Mouse (Mus musculus) liver, embryonic 14.5 days (tissue): ENCODE results near the gene Slc27a5. TPM values are rescaled to one million over a fixed set of nuclear protein-coding genes. Genes with fewer than 3 reads are reported as not detected.

Experiments used
- ATAC-seq: fragments of 200-750 bp; cut with Nextera tagmentation; 2 replicates; pipeline ENCODE4 v1.8.0; 2017; ENCODE audit warnings: moderate number of reproducible peaks, mild to moderate bottlenecking, moderate library complexity; ENCODE audit not compliant: insufficient read depth
- DNase-seq, 3 experiments: peaks; one replicate each; pipeline ENCODE4 v3.0.0-alpha.2; 2012 to 2013; ENCODE audit warnings: low read depth in 3 of 3, low spot score in 3 of 3
- H3K27ac ChIP-seq: fragments of 300-500 bp; sonication (generic); 2 replicates; pipeline ENCODE4 v1.5.1; 2014; ENCODE audit warnings: moderate library complexity, mild to moderate bottlenecking, control low read depth, inconsistent platforms
- H3K27me3 ChIP-seq: fragments of 300-500 bp; sonication (generic); 2 replicates; pipeline ENCODE4 v1.6.1; 2014; ENCODE audit warnings: mild to moderate bottlenecking, low read length, moderate library complexity; ENCODE audit not compliant: control insufficient read depth, insufficient read depth
- H3K36me3 ChIP-seq: fragments of 300-500 bp; sonication (generic); replicated peaks from 2 replicates; pipeline ENCODE4 v1.6.1; 2014; ENCODE audit warnings: low read depth; ENCODE audit not compliant: control insufficient read depth, insufficient read depth
- H3K4me1 ChIP-seq, 2 experiments: fragments of 200-500 bp in 1 of 2; fragments of 300-500 bp in 1 of 2; sonication (generic) in 1 of 2; replicated peaks; 2 replicates each; pipeline ENCODE4 v1.6.1; 2012 to 2014; ENCODE audit warnings: antibody characterized with exemption in 1 of 2, inconsistent platforms in 1 of 2, low read length in 1 of 2; ENCODE audit not compliant: control insufficient read depth in 2 of 2, insufficient read depth in 2 of 2
- H3K4me2 ChIP-seq: fragments of 300-500 bp; sonication (generic); 2 replicates; pipeline ENCODE4 v1.6.1; 2014; ENCODE audit warnings: low read depth, mild to moderate bottlenecking, control low read depth, moderate library complexity
- H3K4me3 ChIP-seq, 2 experiments: fragments of 200-500 bp in 1 of 2; fragments of 300-500 bp in 1 of 2; sonication (generic) in 1 of 2; 2 replicates each; pipeline ENCODE4 v1.5.1; 2012 to 2014; ENCODE audit warnings: low read depth in 2 of 2, low read length in 2 of 2, mild to moderate bottlenecking in 2 of 2, control low read depth in 1 of 2, inconsistent platforms in 1 of 2, moderate library complexity in 1 of 2; ENCODE audit not compliant: insufficient read depth in 1 of 2
- H3K9ac ChIP-seq: fragments of 300-500 bp; sonication (generic); replicated peaks from 2 replicates; pipeline ENCODE4 v1.6.1; 2014; ENCODE audit warnings: mild to moderate bottlenecking, control low read depth, moderate library complexity
- H3K9me3 ChIP-seq: fragments of 300-500 bp; sonication (generic); 2 replicates; pipeline ENCODE4 v1.6.1; 2016; ENCODE audit warnings: low read length, mixed read lengths; ENCODE audit not compliant: control insufficient read depth
- CTCF ChIP-seq: IDR thresholded peaks from 2 replicates; pipeline ENCODE4 v1.5.1; 2016; ENCODE audit warnings: antibody characterized with exemption, low read depth, control low read depth
- EP300 ChIP-seq: IDR thresholded peaks from 2 replicates; pipeline ENCODE4 v1.6.1; 2016; ENCODE audit warnings: antibody characterized with exemption, low read depth
- WGBS: fragments of 180-500 bp; shearing (Covaris S2); extraction: QIAGEN DNeasy Blood & Tissue Kit; methylation state at CpG from one replicate; pipeline ENCODE4 v1.1.7; 2014; ENCODE audit not compliant: insufficient replicate concordance; 5-methylcytosine and 5-hydroxymethylcytosine counted together
- polyA plus RNA-seq, 2 experiments: library from polyadenylated mRNA; depleted of rRNA in 1 of 2; stranded (reverse) in 1 of 2; unstranded in 1 of 2; fragments of >200 nt; fragmentation: Nextera tagmentation in 1 of 2; extraction: Ambion mirVana in 1 of 2; gene quantifications; 2 replicates each; pipeline versions ENCODE4 v1.2.1 to v1.2.3; 2012 to 2014

The Slc27a5 gene
- polyA plus RNA-seq (2012; rRNA removed): 4.9 and 7.7 TPM in 2 replicates
- polyA plus RNA-seq (2014; fragmentation: Nextera tagmentation; extraction: Ambion mirVana): 10.1 and 10.7 TPM in 2 replicates

DNA sequence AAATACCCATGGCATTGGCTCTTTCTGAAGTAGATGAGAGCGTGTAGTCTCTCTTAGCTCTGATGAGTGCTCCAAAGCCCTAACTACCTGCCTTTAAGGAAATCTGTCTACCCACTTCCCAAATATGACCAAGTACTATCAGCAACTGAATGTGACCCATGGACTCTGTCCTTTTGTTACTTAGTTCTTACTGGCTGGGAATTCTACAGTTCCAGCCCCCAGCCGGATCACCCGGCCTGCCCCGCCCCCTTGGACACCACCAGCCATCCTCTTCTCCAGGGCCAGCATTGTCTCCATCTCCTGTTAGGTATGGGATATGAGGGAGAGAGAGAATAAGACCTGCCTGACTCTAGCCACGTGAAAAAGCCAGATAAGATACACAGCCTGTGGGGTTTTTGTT, at the start of gene Slc27a5:
Gene Slc27a5 (minus strand): TSS at position 140 of the 400 bp plus-strand sequence.
- H3K4me1 ChIP-seq: no peaks in the 10 kb centered on the region
- H3K4me2 ChIP-seq: 0 out of 2 replicates have a peak within 1 kb of the TSS, but pooled peaks have one; percentile 11
- TF ChIP-seq EP300 (no peak), CTCF (no peak)
- DNase-seq: no peak
- WGBS: 55% methylated on average over 5 of the region's 5 CpGs
- H3K27ac ChIP-seq: no peak within 1 kb of the TSS
- H3K9me3 ChIP-seq: no peaks in the 10 kb centered on the region
- no peak within 1 kb of the TSS for H3K4me3 ChIP-seq
- no peaks in the 10 kb centered on the region for H3K36me3 ChIP-seq
- H3K27me3 ChIP-seq: no peaks in the 10 kb centered on the region
- H3K9ac ChIP-seq: 0 out of 2 replicates have a peak within 1 kb of the TSS, but pooled peaks have one; percentile 13
- no peak for ATAC-seq

DNA sequence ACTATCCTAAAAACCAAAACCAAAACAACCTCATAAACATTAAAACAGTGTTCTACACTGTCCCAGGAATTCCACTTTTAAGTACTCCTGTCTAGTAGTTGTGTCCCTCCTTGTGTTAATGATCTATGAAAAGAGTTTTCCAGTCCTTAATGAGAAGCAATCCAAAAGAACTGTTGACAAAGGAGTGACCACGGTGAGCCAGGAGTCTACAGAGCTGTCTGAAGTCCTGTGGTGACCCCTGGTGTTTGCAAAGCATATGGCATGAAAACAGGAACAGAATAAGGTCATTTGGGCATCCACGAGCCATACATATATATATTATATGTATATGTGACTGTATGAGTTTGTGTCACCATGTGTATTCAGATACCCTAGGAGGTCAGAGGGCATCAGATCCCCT, 48.1 kb upstream of the Slc27a5 start:
- H3K36me3 ChIP-seq: no peaks in the 10 kb centered on the region
- WGBS: 3% methylated on average over 2 of the region's 2 CpGs
- TF ChIP-seq CTCF (peak; percentile 81), EP300 (no peak)
- ATAC-seq (peak; percentile 49), DNase-seq (peak in 2 of 3 experiments; percentile 48 to 62)
- H3K4me2 ChIP-seq: no peak overlapping the region
- no peak overlapping the region for H3K4me3 ChIP-seq
- H3K27me3 ChIP-seq: peaks cover 31% of the 10 kb centered on the region
- no peaks in the 10 kb centered on the region for H3K9me3 ChIP-seq
- no peak overlapping the region for H3K27ac ChIP-seq
- H3K9ac ChIP-seq: no peak overlapping the region
- no peaks in the 10 kb centered on the region for H3K4me1 ChIP-seq

DNA sequence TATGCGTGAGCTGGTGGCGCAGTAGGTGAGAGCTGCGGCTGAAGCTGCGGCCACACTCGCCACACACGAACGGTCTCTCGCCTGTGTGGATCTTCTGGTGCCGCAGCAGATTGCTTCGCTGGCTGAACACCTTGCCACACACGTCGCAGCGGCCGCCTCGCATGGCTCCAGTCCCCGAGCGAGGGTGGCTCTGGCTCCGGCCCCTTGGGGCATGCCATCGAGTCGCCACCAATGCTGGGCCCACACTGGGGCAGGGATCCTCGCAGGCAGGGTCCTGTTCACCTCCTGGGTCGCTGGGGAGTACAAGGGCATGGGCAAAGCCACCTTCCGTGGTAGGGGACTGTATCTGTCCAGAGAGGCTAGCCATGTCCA, 46.2 kb upstream of the Slc27a5 start:
- Histone ChIP-seq H3K27me3 (peaks cover 31% of the 10 kb centered on the region), H3K4me3 (peak overlapping the region in 1 of 2 experiments; percentile 42; a peak in 2 of 4 replicates), H3K4me1 (peaks cover 2 to 3% of the 10 kb centered on the region in 2 experiments; a peak in 3 of 4 replicates), H3K27ac (no peak overlapping the region), H3K9me3 (no peaks in the 10 kb centered on the region), H3K9ac (no peak overlapping the region), H3K4me2 (peak overlapping the region; percentile 65), H3K36me3 (no peaks in the 10 kb centered on the region)
- no peak for DNase-seq
- TF ChIP-seq CTCF: no peak
- TF ChIP-seq EP300: no peak
- no peak for ATAC-seq
- WGBS: 3% methylated on average over 23 of the region's 23 CpGs

DNA sequence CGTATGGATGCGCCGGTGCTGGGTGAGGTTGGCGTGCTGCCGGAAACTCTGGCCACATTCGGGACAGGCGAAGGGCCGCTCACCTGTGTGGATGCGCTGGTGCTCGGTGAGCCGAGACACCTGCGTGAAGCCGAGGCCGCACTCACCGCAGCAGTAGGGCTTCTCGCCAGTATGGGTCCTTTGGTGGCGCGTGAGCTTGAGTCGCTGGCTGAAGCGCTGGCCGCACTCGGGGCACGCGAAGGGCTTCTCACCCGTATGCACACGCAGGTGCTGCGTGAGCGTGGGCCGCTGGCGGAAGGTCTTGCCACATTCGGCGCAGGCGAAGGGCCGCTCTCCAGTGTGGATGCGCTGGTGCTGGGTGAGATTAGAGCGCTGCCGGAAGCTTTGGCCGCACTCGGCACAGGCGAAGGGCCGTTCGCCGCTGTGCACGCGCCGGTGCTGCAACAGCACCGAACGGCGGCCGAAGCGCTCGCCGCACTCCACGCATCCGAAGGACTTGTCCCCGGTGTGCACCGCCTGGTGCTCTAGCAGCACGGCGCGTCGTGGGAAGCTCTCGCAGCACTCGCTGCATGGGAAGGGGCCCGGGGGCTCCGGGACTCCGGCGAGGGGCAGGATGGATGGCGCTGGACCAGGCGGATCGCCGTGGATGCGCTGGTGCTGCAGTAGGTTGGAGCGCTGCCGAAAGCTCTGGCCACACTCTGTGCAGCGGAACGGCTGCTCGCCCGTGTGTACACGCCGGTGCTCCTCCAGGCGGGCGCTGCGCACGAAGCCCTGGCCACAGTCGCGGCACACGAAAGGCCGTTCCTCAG, 45.7 kb upstream of the Slc27a5 start:
- Histone ChIP-seq H3K27me3 (peaks cover 31% of the 10 kb centered on the region), H3K4me2 (peak overlapping the region; percentile 65), H3K9me3 (no peaks in the 10 kb centered on the region), H3K4me3 (peak overlapping the region; percentile 1 to 42; a peak in 2 of 4 replicates), H3K36me3 (no peaks in the 10 kb centered on the region), H3K27ac (no peak overlapping the region), H3K9ac (no peak overlapping the region), H3K4me1 (peaks cover 6 to 9% of the 10 kb centered on the region in 2 experiments)
- ATAC-seq (no peak), DNase-seq (no peak)
- TF ChIP-seq EP300 (no peak), CTCF (no peak)
- WGBS: 6% methylated on average over 88 of the region's 88 CpGs

DNA sequence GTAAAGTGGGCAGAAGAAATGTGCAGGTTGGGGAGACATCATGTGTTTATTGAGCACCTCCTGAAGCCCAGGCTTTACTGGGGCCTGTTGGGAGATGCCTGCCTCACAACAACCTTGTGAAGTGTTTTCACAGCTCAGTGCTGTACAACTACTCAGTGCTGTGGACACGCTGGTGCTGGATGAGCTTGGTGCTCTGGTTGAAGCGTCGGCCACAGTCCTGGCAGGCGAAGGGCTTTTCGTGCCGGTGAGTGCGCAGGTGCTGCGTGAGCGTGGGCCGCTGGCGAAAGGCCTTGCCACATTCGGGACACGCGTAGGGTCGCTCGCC, 45.1 kb upstream of the Slc27a5 start:
- peaks cover 31% of the 10 kb centered on the region for H3K27me3 ChIP-seq
- ATAC-seq: no peak
- H3K4me2 ChIP-seq: no peak overlapping the region
- DNase-seq: no peak
- H3K27ac ChIP-seq: no peak overlapping the region
- H3K9me3 ChIP-seq: no peaks in the 10 kb centered on the region
- H3K4me1 ChIP-seq: peaks cover 7 to 11% of the 10 kb centered on the region in 2 experiments
- TF ChIP-seq CTCF (no peak), EP300 (no peak)
- 38% methylated on average over 16 of the region's 16 CpGs for WGBS
- H3K4me3 ChIP-seq: no peak overlapping the region
- H3K9ac ChIP-seq: no peak overlapping the region
- no peaks in the 10 kb centered on the region for H3K36me3 ChIP-seq
